Mouse (Mus musculus) ES-Bruce4 (cell line): ENCODE measurements around the gene Sf3b3.

ENCODE experiments used
- CTCF ChIP-seq: IDR thresholded peaks from one replicate; pipeline ENCODE4 v1.8.1; 2011; ENCODE audit warnings: low read depth, low read length
- EP300 ChIP-seq: IDR thresholded peaks from 2 replicates; pipeline ENCODE4 v1.6.1; 2011; ENCODE audit warnings: low read depth, low read length; ENCODE audit not compliant: insufficient read depth
- POLR2A ChIP-seq: IDR thresholded peaks from one replicate; pipeline ENCODE4 v1.8.1; 2011; ENCODE audit warnings: low read length; ENCODE audit not compliant: insufficient read depth

DNA sequence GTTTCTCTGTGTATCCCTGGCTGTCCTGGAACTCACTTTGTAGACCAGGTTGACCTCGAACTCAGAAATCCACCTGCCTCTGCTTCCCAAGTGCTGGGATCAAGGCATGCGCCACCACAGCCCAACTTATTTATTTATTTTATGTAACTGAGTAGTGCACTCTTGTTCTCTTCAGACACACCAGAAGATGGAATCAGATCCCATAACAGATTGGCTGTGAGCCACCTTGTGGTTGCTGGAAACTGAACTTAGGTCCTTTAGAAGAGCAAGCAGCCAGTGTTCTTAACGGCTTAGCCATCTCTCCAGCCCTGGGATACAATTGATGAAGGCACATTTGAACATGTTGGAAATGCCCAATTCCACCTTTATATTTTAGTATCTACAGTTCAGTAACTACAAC lies 28.0 kb downstream of the Sf3b3 start:
- TF ChIP-seq CTCF (no peak), POLR2A (no peak), EP300 (no peak)
